Mouse (Mus musculus) limb, embryonic 10.5 days (tissue): Measurements from ENCODE around the gene Wwtr1. TPM values are rescaled to one million over a fixed set of nuclear protein-coding genes. Genes with fewer than 3 reads are reported as not detected.

ENCODE experiments used
- microRNA-seq: library from miRNA; unstranded; fragments of <30 nt; microRNA quantifications from one replicate; pipeline ENCODE4, GENCODE M21; 2017
- polyA plus RNA-seq: library from polyadenylated mRNA; unstranded; fragments of >200 nt; fragmentation: Nextera tagmentation; extraction: Ambion mirVana; gene quantifications from 2 replicates; pipeline ENCODE4 v1.2.1, GENCODE M21; 2016

Gene Wwtr1
- polyA plus RNA-seq, 1 experiment from 2014 or later, result 10.7 TPM

Small RNA genes lying within 50 kb of the gene (microRNA-seq; reads per million reads assigned to microRNA genes)
- not detected for gene Mir6377

Other genes starting within 250 kb of the Wwtr1 start
- gene Tm4sf4, start 150.6 kb downstream of the Wwtr1 start, polyA plus RNA-seq, result not detected in 2 replicates
- gene Commd2, start 75.8 kb upstream of the Wwtr1 start, polyA plus RNA-seq, result 72.8 and 80.9 TPM in 2 replicates
- gene Ankub1, start 116.9 kb upstream of the Wwtr1 start, polyA plus RNA-seq, result 0.05 TPM in 1 of 2 replicates, not detected in the other
- gene Rnf13, start 160.2 kb upstream of the Wwtr1 start, polyA plus RNA-seq, result 34.5 and 42.0 TPM in 2 replicates